Mouse (Mus musculus): ENCODE data around the gene Prokr2. TPM values are rescaled to one million over a fixed set of nuclear protein-coding genes. Genes with fewer than 3 reads are reported as not detected.

Prokr2 gene
- polyA plus RNA-seq, 1 experiment from 2014 or later = 6.3 TPM

GRCm38 (mm10) chr2:132384511-132385193 is 595 bp downstream of the Prokr2 start:
- Histone ChIP-seq H3K9ac (peak overlapping the region; percentile 51), H3K4me2 (peak overlapping the region; percentile 95), H3K4me3 (peak overlapping the region; percentile 51), H3K27ac (no peak overlapping the region), H3K27me3 (replicated peaks) (peaks cover 7% of the 10 kb centered on the region), H3K4me1 (peaks cover 11% of the 10 kb centered on the region; the same call in 1 of the 2 replicates), H3K36me3 (replicated peaks) (no peaks in the 10 kb centered on the region), H3K9me3 (no peaks in the 10 kb centered on the region)
- under 1% methylated on average over 31 of the region's 31 CpGs for WGBS
- peak; percentile 73 for ATAC-seq (replicated peaks)

DNA sequence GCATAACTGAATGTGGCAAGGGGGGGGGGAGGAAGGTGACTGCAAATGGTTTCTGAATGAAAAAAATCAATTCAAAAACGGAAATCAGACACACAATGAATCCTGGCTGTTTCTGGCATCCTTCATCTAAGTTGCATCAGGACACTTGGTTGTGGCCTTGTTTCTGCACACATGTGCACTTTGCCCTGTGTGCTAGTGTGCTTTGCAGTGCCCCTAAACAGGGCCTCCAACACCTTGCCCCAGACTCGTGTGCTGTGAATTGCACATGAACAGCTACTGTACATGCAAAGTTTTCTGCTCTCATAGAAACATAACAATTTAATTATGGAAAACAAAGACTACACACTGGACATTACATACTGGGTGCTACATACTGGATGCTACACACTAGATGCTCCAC is 2.9 kb downstream of the Prokr2 start:
- no peak for ATAC-seq (replicated peaks)
- Histone ChIP-seq H3K4me3 (no peak overlapping the region), H3K36me3 (replicated peaks) (no peaks in the 10 kb centered on the region), H3K9me3 (no peaks in the 10 kb centered on the region), H3K27me3 (replicated peaks) (peaks cover 6% of the 10 kb centered on the region), H3K4me2 (no peak overlapping the region), H3K9ac (no peak overlapping the region), H3K27ac (no peak overlapping the region), H3K4me1 (peaks cover 11% of the 10 kb centered on the region; the same call in 1 of the 2 replicates)
- 79% methylated on average over 2 of the region's 2 CpGs for WGBS

GRCm38 (mm10) chr2:132379690-132380089 is 5.6 kb downstream of the Prokr2 start:
- no peak overlapping the region for H3K9ac ChIP-seq
- 63% methylated on average over 4 of the region's 4 CpGs for WGBS
- H3K36me3 ChIP-seq (replicated peaks) = no peaks in the 10 kb centered on the region
- H3K27ac ChIP-seq = no peak overlapping the region
- H3K4me2 ChIP-seq = no peak overlapping the region
- H3K9me3 ChIP-seq = no peaks in the 10 kb centered on the region
- peaks cover 4% of the 10 kb centered on the region; the same call in 1 of the 2 replicates for H3K4me1 ChIP-seq
- H3K4me3 ChIP-seq = no peak overlapping the region
- no peak for ATAC-seq (replicated peaks)
- no peaks in the 10 kb centered on the region; the same call in 1 of the 2 replicates for H3K27me3 ChIP-seq (replicated peaks)

DNA sequence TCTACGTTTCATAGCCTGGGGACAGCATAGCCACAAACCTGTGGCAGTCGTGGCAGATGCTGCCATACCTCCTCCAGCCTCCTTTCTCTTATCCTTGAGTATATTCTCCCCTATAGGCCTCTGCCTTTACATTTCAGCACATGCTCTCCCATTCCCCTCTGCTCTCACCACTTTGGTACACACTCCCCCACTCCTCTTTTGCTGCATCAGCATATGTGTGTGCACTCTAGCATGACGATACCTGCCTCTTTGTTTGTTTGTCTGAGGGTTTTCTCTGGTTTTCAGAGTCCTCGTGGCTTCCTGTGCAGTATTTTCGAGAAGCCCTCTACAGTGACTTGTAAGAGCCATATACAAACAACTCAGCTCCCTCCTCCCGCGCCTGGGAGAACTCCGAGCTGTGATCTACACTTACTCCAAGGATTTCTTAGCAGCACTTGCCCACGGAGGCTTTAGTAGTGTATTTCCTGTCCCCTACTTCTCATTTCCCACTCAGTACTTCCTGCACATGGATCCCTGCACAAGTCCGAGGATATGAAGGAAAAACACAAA is 6.6 kb downstream of the Prokr2 start:
- H3K36me3 ChIP-seq (replicated peaks) = no peaks in the 10 kb centered on the region
- H3K4me2 ChIP-seq = no peak overlapping the region
- 70% methylated on average over 10 of the region's 10 CpGs for WGBS
- no peak overlapping the region for H3K27ac ChIP-seq
- H3K9me3 ChIP-seq = no peaks in the 10 kb centered on the region
- no peaks in the 10 kb centered on the region for H3K4me1 ChIP-seq
- H3K27me3 ChIP-seq (replicated peaks) = no peaks in the 10 kb centered on the region
- H3K9ac ChIP-seq = no peak overlapping the region
- ATAC-seq (replicated peaks) = no peak
- H3K4me3 ChIP-seq = no peak overlapping the region

- no peak overlapping the region for H3K4me2 ChIP-seq
- no peak overlapping the region for H3K4me3 ChIP-seq
- H3K4me1 ChIP-seq = no peaks in the 10 kb centered on the region
- H3K9me3 ChIP-seq = no peaks in the 10 kb centered on the region
- WGBS = 64% methylated on average over 2 of the region's 2 CpGs
- H3K27ac ChIP-seq = no peak overlapping the region
- no peaks in the 10 kb centered on the region for H3K27me3 ChIP-seq (replicated peaks)
- no peak overlapping the region for H3K9ac ChIP-seq
- H3K36me3 ChIP-seq (replicated peaks) = no peaks in the 10 kb centered on the region
- no peak for ATAC-seq (replicated peaks)
Measured at GRCm38 (mm10) chr2:132377436-132377835, 7.8 kb downstream of the Prokr2 start.

- Histone ChIP-seq H3K27ac (no peak overlapping the region), H3K27me3 (replicated peaks) (no peaks in the 10 kb centered on the region), H3K36me3 (replicated peaks) (no peaks in the 10 kb centered on the region), H3K4me2 (no peak overlapping the region), H3K4me3 (no peak overlapping the region), H3K4me1 (no peaks in the 10 kb centered on the region), H3K9me3 (no peaks in the 10 kb centered on the region), H3K9ac (no peak overlapping the region)
- 58% methylated on average over 3 of the region's 3 CpGs for WGBS
- no peak for ATAC-seq (replicated peaks)
Measured at GRCm38 (mm10) chr2:132375721-132376120, 9.5 kb downstream of the Prokr2 start.

- WGBS = 85% methylated on average over 9 of the region's 9 CpGs
- Histone ChIP-seq H3K9ac (no peak overlapping the region), H3K27ac (no peak overlapping the region)
Measured at GRCm38 (mm10) chr2:132375135-132375534, 10.1 kb downstream of the Prokr2 start.

GRCm38 (mm10) chr2:132373748-132374147 is 11.5 kb downstream of the Prokr2 start:
- Histone ChIP-seq H3K9ac (no peak overlapping the region), H3K9me3 (no peaks in the 10 kb centered on the region), H3K4me2 (no peak overlapping the region), H3K27ac (no peak overlapping the region), H3K4me1 (no peaks in the 10 kb centered on the region), H3K4me3 (no peak overlapping the region), H3K27me3 (replicated peaks) (no peaks in the 10 kb centered on the region), H3K36me3 (replicated peaks) (no peaks in the 10 kb centered on the region)
- ATAC-seq (replicated peaks) = no peak
- 90% methylated on average over 17 of the region's 17 CpGs for WGBS

More at GRCm38 (mm10) chr2:132375135-132375534, 10.1 kb downstream of the Prokr2 start:
- Histone ChIP-seq H3K4me1 (no peaks in the 10 kb centered on the region), H3K4me3 (no peak overlapping the region), H3K27me3 (replicated peaks) (no peaks in the 10 kb centered on the region), H3K36me3 (replicated peaks) (no peaks in the 10 kb centered on the region), H3K9me3 (no peaks in the 10 kb centered on the region), H3K4me2 (no peak overlapping the region)
- no peak for ATAC-seq (replicated peaks)

GRCm38 (mm10) chr2:132368433-132368832 is 16.8 kb downstream of the Prokr2 start:
- WGBS = 84% methylated on average over 3 of the region's 3 CpGs
- no peaks in the 10 kb centered on the region for H3K36me3 ChIP-seq (replicated peaks)
- H3K27ac ChIP-seq = no peak overlapping the region
- no peaks in the 10 kb centered on the region for H3K27me3 ChIP-seq (replicated peaks)
- no peaks in the 10 kb centered on the region for H3K9me3 ChIP-seq
- no peaks in the 10 kb centered on the region for H3K4me1 ChIP-seq
- H3K4me3 ChIP-seq = no peak overlapping the region
- ATAC-seq (replicated peaks) = no peak
- no peak overlapping the region for H3K9ac ChIP-seq
- no peak overlapping the region for H3K4me2 ChIP-seq

DNA sequence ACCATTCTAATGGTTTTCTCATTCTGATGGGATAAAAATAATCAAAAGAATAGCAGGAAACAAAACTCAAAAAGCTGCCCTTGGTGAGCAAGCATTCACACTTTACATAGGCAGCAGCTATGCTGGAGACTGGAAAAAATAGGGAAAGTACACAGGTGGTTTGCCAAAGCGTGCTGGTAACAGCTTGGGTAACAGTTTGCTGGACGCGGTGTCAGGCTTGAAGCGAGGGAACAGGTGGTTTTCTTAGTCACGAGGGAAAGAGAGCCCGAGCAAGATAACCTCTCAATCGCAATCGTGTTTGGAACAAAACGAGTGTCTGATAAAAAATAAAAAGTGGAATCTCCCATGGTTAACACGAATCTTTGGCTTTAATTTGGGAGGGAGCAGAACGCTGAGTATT is 41.4 kb downstream of the Prokr2 start:
- WGBS = 89% methylated on average over 11 of the region's 11 CpGs

GRCm38 (mm10) chr2:132341293-132341692 is 44.0 kb downstream of the Prokr2 start:
- H3K36me3 ChIP-seq (replicated peaks) = no peaks in the 10 kb centered on the region
- WGBS = 91% methylated on average over 3 of the region's 3 CpGs
- no peaks in the 10 kb centered on the region for H3K9me3 ChIP-seq
- H3K4me2 ChIP-seq = no peak overlapping the region
- no peak for ATAC-seq (replicated peaks)
- no peaks in the 10 kb centered on the region for H3K4me1 ChIP-seq
- H3K4me3 ChIP-seq = no peak overlapping the region
- H3K27ac ChIP-seq = no peak overlapping the region
- no peak overlapping the region for H3K9ac ChIP-seq
- no peaks in the 10 kb centered on the region for H3K27me3 ChIP-seq (replicated peaks)

More for the DNA sequence above, 41.4 kb downstream of the Prokr2 start:
- H3K27me3 ChIP-seq (replicated peaks) = no peaks in the 10 kb centered on the region
- ATAC-seq (replicated peaks) = no peak
- H3K4me1 ChIP-seq = no peaks in the 10 kb centered on the region
- no peaks in the 10 kb centered on the region for H3K9me3 ChIP-seq
- no peaks in the 10 kb centered on the region for H3K36me3 ChIP-seq (replicated peaks)
- H3K27ac ChIP-seq = no peak overlapping the region
- H3K4me2 ChIP-seq = no peak overlapping the region
- no peak overlapping the region for H3K4me3 ChIP-seq
- no peak overlapping the region for H3K9ac ChIP-seq

DNA sequence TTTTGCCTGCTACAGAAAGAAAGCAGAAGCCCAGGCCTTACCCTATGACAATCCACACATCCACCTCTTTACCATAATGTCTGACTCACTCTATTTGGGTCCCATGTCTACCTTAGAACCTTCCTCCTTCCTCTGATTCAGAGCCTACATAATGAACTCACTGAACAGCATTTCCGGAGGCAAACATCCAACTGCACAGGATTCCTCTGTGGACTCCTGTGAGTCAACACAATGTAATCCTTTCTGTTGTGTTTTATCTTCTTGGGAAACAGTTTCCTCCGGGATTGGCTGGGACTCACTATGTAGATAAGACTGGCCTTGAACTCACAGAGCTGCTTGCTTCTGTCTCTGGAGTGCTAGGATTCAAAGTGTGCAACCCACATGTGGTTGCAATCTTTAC is 44.9 kb downstream of the Prokr2 start:
- WGBS = 78% methylated on average over 2 of the region's 2 CpGs

DNA sequence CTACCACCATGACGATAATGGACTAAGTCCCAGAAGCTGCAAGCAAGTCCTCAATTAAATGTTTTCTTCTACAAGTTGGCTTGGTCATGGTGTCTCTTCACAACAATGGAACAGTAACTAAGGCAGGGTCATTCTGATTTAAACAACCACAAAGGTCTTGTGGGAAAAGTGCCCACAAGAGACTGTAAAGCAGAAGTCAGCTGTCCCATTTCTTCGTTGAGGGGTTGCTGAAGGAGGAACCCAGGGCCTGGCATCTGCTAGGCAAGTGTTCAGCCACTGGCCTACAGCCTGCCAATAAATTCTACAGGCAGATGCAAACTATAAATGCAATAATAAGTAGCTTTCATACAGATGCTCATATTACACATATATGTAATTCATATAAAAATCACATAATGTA is 48.0 kb downstream of the Prokr2 start:
- H3K9ac ChIP-seq = no peak overlapping the region
- H3K27me3 ChIP-seq (replicated peaks) = no peaks in the 10 kb centered on the region
- H3K27ac ChIP-seq = no peak overlapping the region
- H3K4me1 ChIP-seq = no peaks in the 10 kb centered on the region
- no peak for ATAC-seq (replicated peaks)
- no peak overlapping the region for H3K4me3 ChIP-seq
- H3K36me3 ChIP-seq (replicated peaks) = no peaks in the 10 kb centered on the region
- WGBS = 83% methylated on average over 2 of the region's 2 CpGs
- no peaks in the 10 kb centered on the region for H3K9me3 ChIP-seq
- no peak overlapping the region for H3K4me2 ChIP-seq

More for the DNA sequence above, 44.9 kb downstream of the Prokr2 start:
- Histone ChIP-seq H3K4me1 (no peaks in the 10 kb centered on the region), H3K27ac (no peak overlapping the region), H3K4me2 (no peak overlapping the region), H3K9ac (no peak overlapping the region), H3K4me3 (no peak overlapping the region), H3K27me3 (replicated peaks) (no peaks in the 10 kb centered on the region), H3K36me3 (replicated peaks) (no peaks in the 10 kb centered on the region), H3K9me3 (no peaks in the 10 kb centered on the region)
- ATAC-seq (replicated peaks) = no peak

Data from midbrain, embryonic 15.5 days (tissue).